Mouse (Mus musculus): ENCODE results near the gene Ranbp17. TPM values are rescaled to one million over a fixed set of nuclear protein-coding genes. Genes with fewer than 3 reads are reported as not detected.

The Ranbp17 gene
- polyA plus RNA-seq, 1 experiment from 2014 or later: 9.4 TPM

- H3K27ac ChIP-seq (replicated peaks): peak overlapping the region; percentile 90
- peak overlapping the region; percentile 53 for H3K9ac ChIP-seq (replicated peaks)
- no peaks in the 10 kb centered on the region for H3K36me3 ChIP-seq
- H3K4me2 ChIP-seq: peak overlapping the region; percentile 56
- no peak for ATAC-seq (ENCODE audit: low FRiP score)
- no peaks in the 10 kb centered on the region for H3K9me3 ChIP-seq (replicated peaks)
- peak overlapping the region; percentile 47 for H3K4me3 ChIP-seq (replicated peaks)
- H3K27me3 ChIP-seq (replicated peaks): peaks cover 64% of the 10 kb centered on the region
- peaks cover 38% of the 10 kb centered on the region for H3K4me1 ChIP-seq
- under 1% methylated on average over 37 of the region's 37 CpGs for WGBS
Observed at GRCm38 (mm10) chr11:33202296-33202695, 311.2 kb downstream of the Ranbp17 start.

- H3K27ac ChIP-seq (replicated peaks): peak overlapping the region; percentile 90
- H3K4me1 ChIP-seq: peaks cover 41% of the 10 kb centered on the region
- no peaks in the 10 kb centered on the region for H3K9me3 ChIP-seq (replicated peaks)
- peak overlapping the region; percentile 47 for H3K4me3 ChIP-seq (replicated peaks)
- peaks cover 63% of the 10 kb centered on the region for H3K27me3 ChIP-seq (replicated peaks)
- ATAC-seq (ENCODE audit: low FRiP score): no peak
- H3K9ac ChIP-seq (replicated peaks): peak overlapping the region; percentile 44; the same call in 1 of the 2 replicates
- WGBS: under 1% methylated on average over 19 of the region's 19 CpGs
- H3K36me3 ChIP-seq: no peaks in the 10 kb centered on the region
- peak overlapping the region; percentile 56 for H3K4me2 ChIP-seq
Observed at GRCm38 (mm10) chr11:33201626-33202010, 311.9 kb downstream of the Ranbp17 start.

- Histone ChIP-seq H3K27ac (replicated peaks) (peak overlapping the region; percentile 90), H3K9ac (replicated peaks) (peak overlapping the region; percentile 44), H3K9me3 (replicated peaks) (no peaks in the 10 kb centered on the region), H3K27me3 (replicated peaks) (peaks cover 59% of the 10 kb centered on the region), H3K4me1 (peaks cover 45% of the 10 kb centered on the region), H3K4me3 (replicated peaks) (peak overlapping the region; percentile 47), H3K4me2 (peak overlapping the region; percentile 56), H3K36me3 (no peaks in the 10 kb centered on the region)
- ATAC-seq (ENCODE audit: low FRiP score): no peak
- WGBS: under 1% methylated on average over 74 of the region's 76 CpGs
Observed at GRCm38 (mm10) chr11:33200764-33201625, 312.6 kb downstream of the Ranbp17 start.

- Histone ChIP-seq H3K9ac (replicated peaks) (peak overlapping the region; percentile 44), H3K4me1 (peaks cover 45% of the 10 kb centered on the region), H3K27ac (replicated peaks) (peak overlapping the region; percentile 90), H3K27me3 (replicated peaks) (peaks cover 58% of the 10 kb centered on the region), H3K36me3 (no peaks in the 10 kb centered on the region), H3K4me2 (peak overlapping the region; percentile 56), H3K9me3 (replicated peaks) (no peaks in the 10 kb centered on the region), H3K4me3 (replicated peaks) (peak overlapping the region; percentile 47)
- no peak for ATAC-seq (ENCODE audit: low FRiP score)
- under 1% methylated on average over 45 of the region's 45 CpGs for WGBS
Observed at GRCm38 (mm10) chr11:33199906-33200763, 313.4 kb downstream of the Ranbp17 start.

- 3% methylated on average over 15 of the region's 15 CpGs for WGBS
- Histone ChIP-seq H3K9ac (replicated peaks) (peak overlapping the region; percentile 31), H3K27ac (replicated peaks) (peak overlapping the region; percentile 90), H3K4me3 (replicated peaks) (peak overlapping the region; percentile 47), H3K4me1 (peaks cover 44% of the 10 kb centered on the region), H3K9me3 (replicated peaks) (no peaks in the 10 kb centered on the region), H3K36me3 (no peaks in the 10 kb centered on the region), H3K4me2 (peak overlapping the region; percentile 56), H3K27me3 (replicated peaks) (peaks cover 60% of the 10 kb centered on the region)
- ATAC-seq (ENCODE audit: low FRiP score): no peak
Observed at GRCm38 (mm10) chr11:33199117-33199514, 314.4 kb downstream of the Ranbp17 start.

GRCm38 (mm10) chr11:33198351-33199116, 315.0 kb downstream of the Ranbp17 start:
- no peaks in the 10 kb centered on the region for H3K9me3 ChIP-seq (replicated peaks)
- H3K4me1 ChIP-seq: peaks cover 43% of the 10 kb centered on the region
- peak overlapping the region; percentile 90 for H3K27ac ChIP-seq (replicated peaks)
- peak overlapping the region; percentile 56 for H3K4me2 ChIP-seq
- H3K36me3 ChIP-seq: no peaks in the 10 kb centered on the region
- H3K27me3 ChIP-seq (replicated peaks): peaks cover 66% of the 10 kb centered on the region
- ATAC-seq (ENCODE audit: low FRiP score): no peak
- 22% methylated on average over 22 of the region's 22 CpGs for WGBS
- H3K9ac ChIP-seq (replicated peaks): peak overlapping the region; percentile 31
- H3K4me3 ChIP-seq (replicated peaks): peak overlapping the region; percentile 47

- no peaks in the 10 kb centered on the region for H3K36me3 ChIP-seq
- 18% methylated on average over 15 of the region's 15 CpGs for WGBS
- H3K4me3 ChIP-seq (replicated peaks): peak overlapping the region; percentile 47; the same call in 1 of the 2 replicates
- no peaks in the 10 kb centered on the region for H3K9me3 ChIP-seq (replicated peaks)
- H3K27ac ChIP-seq (replicated peaks): peak overlapping the region; percentile 90
- no peak for ATAC-seq (ENCODE audit: low FRiP score)
- H3K4me1 ChIP-seq: peaks cover 40% of the 10 kb centered on the region
- H3K27me3 ChIP-seq (replicated peaks): peaks cover 66% of the 10 kb centered on the region
- H3K4me2 ChIP-seq: peak overlapping the region; percentile 56
- H3K9ac ChIP-seq (replicated peaks): no peak overlapping the region
Observed at GRCm38 (mm10) chr11:33197673-33198072, 315.9 kb downstream of the Ranbp17 start.

- H3K9me3 ChIP-seq (replicated peaks): no peaks in the 10 kb centered on the region
- H3K4me3 ChIP-seq (replicated peaks): peak overlapping the region; percentile 47; the same call in 1 of the 2 replicates
- no peaks in the 10 kb centered on the region for H3K36me3 ChIP-seq
- peak overlapping the region; percentile 90; the same call in 1 of the 2 replicates for H3K27ac ChIP-seq (replicated peaks)
- peak overlapping the region; percentile 56 for H3K4me2 ChIP-seq
- WGBS: 29% methylated on average over 13 of the region's 13 CpGs
- peaks cover 62% of the 10 kb centered on the region for H3K27me3 ChIP-seq (replicated peaks)
- ATAC-seq (ENCODE audit: low FRiP score): no peak
- no peak overlapping the region for H3K9ac ChIP-seq (replicated peaks)
- H3K4me1 ChIP-seq: peaks cover 36% of the 10 kb centered on the region
Observed at GRCm38 (mm10) chr11:33197133-33197514, 316.4 kb downstream of the Ranbp17 start.

GRCm38 (mm10) chr11:33196447-33197132, 317.0 kb downstream of the Ranbp17 start:
- Histone ChIP-seq H3K4me2 (peak overlapping the region; percentile 56), H3K4me1 (peaks cover 33% of the 10 kb centered on the region), H3K27me3 (replicated peaks) (peaks cover 60% of the 10 kb centered on the region), H3K4me3 (replicated peaks) (no peak overlapping the region), H3K36me3 (no peaks in the 10 kb centered on the region), H3K27ac (replicated peaks) (0 out of 2 replicates have a peak overlapping the region, but pooled peaks have one; percentile 4), H3K9me3 (replicated peaks) (no peaks in the 10 kb centered on the region), H3K9ac (replicated peaks) (no peak overlapping the region)
- ATAC-seq (ENCODE audit: low FRiP score): no peak
- whole genome bisulfite sequencing: 11% methylated on average over 24 of the region's 24 CpGs

GRCm38 (mm10) chr11:33195531-33196446, 317.8 kb downstream of the Ranbp17 start:
- Histone ChIP-seq H3K4me1 (peaks cover 25% of the 10 kb centered on the region), H3K36me3 (no peaks in the 10 kb centered on the region), H3K27ac (replicated peaks) (0 out of 2 replicates have a peak overlapping the region, but pooled peaks have one; percentile 4), H3K4me2 (peak overlapping the region; percentile 56), H3K4me3 (replicated peaks) (no peak overlapping the region), H3K9me3 (replicated peaks) (no peaks in the 10 kb centered on the region), H3K27me3 (replicated peaks) (peaks cover 68% of the 10 kb centered on the region), H3K9ac (replicated peaks) (no peak overlapping the region)
- 4% methylated on average over 25 of the region's 25 CpGs for WGBS
- ATAC-seq (ENCODE audit: low FRiP score): no peak
